Mouse (Mus musculus): ENCODE results near the gene Kcnd2. TPM values are rescaled to one million over a fixed set of nuclear protein-coding genes. Genes with fewer than 3 reads are reported as not detected.

Kcnd2 gene
- polyA plus RNA-seq, 1 experiment: 0.12 TPM

GRCm38 (mm10) chr6:21391776-21392175, 176.5 kb downstream of the Kcnd2 start:
- DNase-seq (ENCODE audit: low read depth, low spot score): no peak
- WGBS: 82% methylated on average over 4 of the region's 4 CpGs

GRCm38 (mm10) chr6:21413656-21414055, 198.4 kb downstream of the Kcnd2 start:
- WGBS: 62% methylated on average over 3 of the region's 3 CpGs
- no peak for DNase-seq (ENCODE audit: low read depth, low spot score)

GRCm38 (mm10) chr6:21418246-21418645, 202.9 kb downstream of the Kcnd2 start:
- 78% methylated on average over 6 of the region's 6 CpGs for WGBS
- no peak for DNase-seq (ENCODE audit: low read depth, low spot score)

- WGBS: 67% methylated on average over 4 of the region's 4 CpGs
- no peak for DNase-seq (ENCODE audit: low read depth, low spot score)
Observed at GRCm38 (mm10) chr6:21424202-21424785, 209.0 kb downstream of the Kcnd2 start.

- no peak for DNase-seq (ENCODE audit: low read depth, low spot score)
- WGBS: 86% methylated on average over 1 of the region's 1 CpGs
Observed at GRCm38 (mm10) chr6:21431120-21431519, 215.8 kb downstream of the Kcnd2 start.

- no peak for DNase-seq (ENCODE audit: low read depth, low spot score)
Observed at GRCm38 (mm10) chr6:21464719-21465118, 249.4 kb downstream of the Kcnd2 start.

GRCm38 (mm10) chr6:21471891-21472544, 256.7 kb downstream of the Kcnd2 start:
- 53% methylated on average over 1 of the region's 1 CpGs for WGBS
- no peak for DNase-seq (ENCODE audit: low read depth, low spot score)

- 87% methylated on average over 2 of the region's 2 CpGs for WGBS
Observed at GRCm38 (mm10) chr6:21482714-21483113, 267.4 kb downstream of the Kcnd2 start.

GRCm38 (mm10) chr6:21488536-21488935, 273.2 kb downstream of the Kcnd2 start:
- no peak for DNase-seq (ENCODE audit: low read depth, low spot score)
- WGBS: 88% methylated on average over 2 of the region's 2 CpGs

More at GRCm38 (mm10) chr6:21482714-21483113, 267.4 kb downstream of the Kcnd2 start:
- no peak for DNase-seq (ENCODE audit: low read depth, low spot score)

GRCm38 (mm10) chr6:21502921-21503320, 287.6 kb downstream of the Kcnd2 start:
- WGBS: 56% methylated on average over 1 of the region's 1 CpGs
- no peak for DNase-seq (ENCODE audit: low read depth, low spot score)

GRCm38 (mm10) chr6:21510621-21511239, 295.4 kb downstream of the Kcnd2 start:
- WGBS: 73% methylated on average over 3 of the region's 3 CpGs
- DNase-seq (ENCODE audit: low read depth, low spot score): no peak

- no peak for DNase-seq (ENCODE audit: low read depth, low spot score)
- WGBS: 58% methylated on average over 1 of the region's 1 CpGs
Observed at GRCm38 (mm10) chr6:21520351-21520750, 305.0 kb downstream of the Kcnd2 start.

GRCm38 (mm10) chr6:21527489-21528074, 312.3 kb downstream of the Kcnd2 start:
- DNase-seq (ENCODE audit: low read depth, low spot score): no peak

GRCm38 (mm10) chr6:21534009-21534408, 318.7 kb downstream of the Kcnd2 start:
- WGBS: 54% methylated on average over 2 of the region's 2 CpGs
- no peak for DNase-seq (ENCODE audit: low read depth, low spot score)

More at GRCm38 (mm10) chr6:21527489-21528074, 312.3 kb downstream of the Kcnd2 start:
- 73% methylated on average over 1 of the region's 1 CpGs for WGBS

- whole genome bisulfite sequencing: 35% methylated on average over 1 of the region's 1 CpGs
Observed at GRCm38 (mm10) chr6:21534820-21535219, 319.5 kb downstream of the Kcnd2 start.

GRCm38 (mm10) chr6:21551501-21551900, 336.2 kb downstream of the Kcnd2 start:
- 67% methylated on average over 9 of the region's 9 CpGs for WGBS
- DNase-seq (ENCODE audit: low read depth, low spot score): no peak

More at GRCm38 (mm10) chr6:21534820-21535219, 319.5 kb downstream of the Kcnd2 start:
- no peak for DNase-seq (ENCODE audit: low read depth, low spot score)

- no peak for DNase-seq (ENCODE audit: low read depth, low spot score)
- 51% methylated on average over 6 of the region's 6 CpGs for WGBS
Observed at GRCm38 (mm10) chr6:21570964-21571363, 355.7 kb downstream of the Kcnd2 start.

- 85% methylated on average over 3 of the region's 3 CpGs for WGBS
- DNase-seq (ENCODE audit: low read depth, low spot score): no peak
Observed at GRCm38 (mm10) chr6:21590156-21590555, 374.9 kb downstream of the Kcnd2 start.

- no peak for DNase-seq (ENCODE audit: low read depth, low spot score)
- 56% methylated on average over 3 of the region's 3 CpGs for WGBS
Observed at GRCm38 (mm10) chr6:21597424-21597823, 382.1 kb downstream of the Kcnd2 start.

GRCm38 (mm10) chr6:21609381-21610059, 394.2 kb downstream of the Kcnd2 start:
- WGBS: 77% methylated on average over 7 of the region's 7 CpGs
- DNase-seq (ENCODE audit: low read depth, low spot score): no peak

All from large intestine, adult 2 months (tissue).